Mouse (Mus musculus): ENCODE measurements around the gene Gdf9.

DNA sequence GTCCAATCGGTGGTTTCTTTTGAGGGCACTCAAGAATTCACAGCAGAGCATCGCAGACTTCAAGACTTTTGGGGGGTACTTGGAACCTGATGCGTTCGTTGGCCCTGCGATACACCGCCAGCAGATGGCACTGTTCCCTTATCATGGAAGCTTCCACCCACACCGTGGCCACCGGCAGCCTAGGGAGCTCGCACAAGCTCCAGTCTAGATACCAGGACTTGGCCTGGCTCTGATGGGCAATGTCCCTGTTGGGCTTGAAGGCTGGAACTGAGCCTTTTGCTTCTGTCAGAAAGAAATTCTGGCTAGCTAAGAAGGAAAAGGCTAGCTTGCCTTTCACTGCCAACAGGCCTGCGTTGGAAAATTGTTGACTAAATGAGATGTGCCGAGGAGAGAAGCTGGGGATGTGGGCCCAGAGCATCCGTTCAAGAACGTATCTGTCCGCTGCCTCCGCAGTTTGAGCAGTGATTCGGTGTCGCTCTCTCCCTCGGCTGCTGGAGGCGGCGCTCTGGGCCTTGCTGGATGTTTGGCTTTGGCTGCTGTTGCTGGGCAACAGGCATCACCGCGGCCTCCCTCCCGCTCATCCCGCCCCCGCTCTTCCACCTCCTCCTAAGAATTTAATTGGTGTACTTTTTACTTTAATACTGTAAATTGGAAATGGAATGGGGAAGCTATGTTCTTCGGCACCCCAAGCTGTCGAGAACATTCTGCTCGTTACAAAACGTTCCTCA is 39.3 kb downstream of the Gdf9 start, which contains the start of gene Gm9837:
- TF ChIP-seq CTCF (IDR thresholded peaks at IDR 0.05; ENCODE audit: control insufficient read depth, insufficient read depth, low read length), result peak; percentile 98
- TF ChIP-seq POLR2A (IDR thresholded peaks at IDR 0.05; ENCODE audit: borderline replicate concordance, control insufficient read depth, low read depth, low read length), result no peak
